13 mouse cellular contexts compared by ENCODE assay signal in the genomic region with DNA sequence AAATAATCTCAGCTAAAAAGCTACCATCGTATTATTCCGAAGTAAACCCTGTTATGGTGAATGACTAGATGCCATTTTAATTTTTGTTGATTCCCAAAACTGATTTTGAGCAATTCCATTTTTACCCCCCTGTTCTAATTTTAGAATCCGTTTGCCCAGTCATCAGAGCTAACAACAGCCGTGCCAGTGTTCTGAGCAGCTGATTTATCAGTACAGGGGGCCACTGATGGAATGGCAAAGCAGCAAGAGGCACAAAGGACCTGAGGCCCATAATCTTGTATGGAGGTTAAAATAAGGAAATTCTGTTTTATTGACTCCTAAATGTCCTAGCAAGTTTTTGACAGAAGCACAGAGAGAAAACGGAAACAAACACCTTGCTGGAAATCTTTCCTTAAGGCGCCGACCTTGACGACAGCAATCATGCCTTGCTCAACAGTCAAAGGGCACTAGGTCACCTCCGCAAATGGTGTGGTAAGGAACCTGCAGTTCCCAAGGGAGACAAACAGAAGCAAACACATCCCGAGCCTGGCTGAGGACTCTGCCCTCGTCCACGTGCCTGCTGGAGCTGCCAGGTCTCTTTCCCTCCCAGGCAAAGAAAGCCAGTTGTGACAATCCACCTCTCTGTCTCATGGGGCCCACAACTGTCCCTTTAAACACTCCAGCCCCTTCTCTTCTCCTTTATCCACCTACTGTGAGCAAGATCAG. TPM values are rescaled to one million over a fixed set of nuclear protein-coding genes. Genes with fewer than 3 reads are reported as not detected.
DNase-seq lines count a peak whose midpoint lies in the region; ATAC-seq and TF ChIP-seq lines count a peak whose summit lies in the region.
"Had no signal": no experiment of that assay in that cellular context is flagged by ENCODE, and none has a peak within 500 bp of the region (broad histone marks: within the 10 kb centered on the region; RNA-seq: fewer than 3 reads in every experiment).

No protein-coding gene starts in this region.

- 31% methylated on average over 12 of the region's 12 CpGs for WGBS in heart, postnatal 0 days

- H3K9me3 ChIP-seq in heart, postnatal 0 days (replicated peaks; ENCODE audit: control insufficient read depth, low read length) = no peaks in the 10 kb centered on the region
- H3K9me3 ChIP-seq: liver, embryonic 13.5 days had no signal

- intact Hi-C loops in left cerebral cortex, postnatal 25 days (cut with DNase I) = no loop called here

- no peak overlapping the region for H3K4me2 ChIP-seq in heart, postnatal 0 days (ENCODE audit: low read depth, low read length)
- H3K4me2 ChIP-seq: liver, embryonic 13.5 days had no signal

- no peak for TF ChIP-seq CTCF in heart, postnatal 0 days (IDR thresholded peaks at IDR 0.05; ENCODE audit: low read depth)

- ATAC-seq in heart, postnatal 0 days (ENCODE audit: insufficient read depth, low read depth) = peak; percentile 82; the same call in 1 of the 2 replicates
- ATAC-seq: hindbrain, embryonic 16.5 days had no signal

- no peak for TF ChIP-seq EP300 in heart, postnatal 0 days (IDR thresholded peaks at IDR 0.05; ENCODE audit: low read depth)

- H3K4me1 ChIP-seq in heart, postnatal 0 days (ENCODE audit: control insufficient read depth, insufficient read depth) = peaks cover 27% of the 10 kb centered on the region
- H3K4me1 ChIP-seq: liver, embryonic 13.5 days had no signal

- H3K27me3 ChIP-seq in heart, postnatal 0 days (ENCODE audit: control insufficient read depth, insufficient read depth, low read length) = no peaks in the 10 kb centered on the region
- H3K27me3 ChIP-seq: liver, embryonic 13.5 days had no signal

- peak overlapping the region; percentile 65 for H3K27ac ChIP-seq in heart, postnatal 0 days (ENCODE audit: low read depth)
- H3K27ac ChIP-seq: liver, embryonic 13.5 days; macrophage had no signal

- no peak overlapping the region for H3K9ac ChIP-seq in heart, postnatal 0 days (replicated peaks; ENCODE audit: low read depth, low read length)
- H3K9ac ChIP-seq: liver, embryonic 13.5 days had no signal

- no peaks in the 10 kb centered on the region for H3K36me3 ChIP-seq in heart, postnatal 0 days (replicated peaks; ENCODE audit: control insufficient read depth, insufficient read depth, low read length)
- H3K36me3 ChIP-seq: liver, embryonic 13.5 days had no signal

- DNase-seq in fat pad, adult 2 months (ENCODE audit: extremely low read depth, low read depth, low spot score) = peak; percentile 37
- DNase-seq in gonadal fat pad, adult 2 months (ENCODE audit: low read depth) = peak; percentile 24
- DNase-seq in heart, postnatal 0 days (ENCODE audit: low spot score) = peak; percentile 58
- peak; percentile 79 for DNase-seq in kidney, postnatal 14 days
- DNase-seq in left cerebral cortex, postnatal 25 days (ENCODE audit: low spot score in 2 of 2) = no peak
- DNase-seq in right cerebral cortex, postnatal 25 days = no peak
- DNase-seq in urinary bladder, postnatal 10 days (ENCODE audit: low spot score) = no peak
- DNase-seq: liver, embryonic 13.5 days; thymus, postnatal 25 days had no signal

- no peak overlapping the region for H3K4me3 ChIP-seq in heart, postnatal 0 days (ENCODE audit: low read depth, low read length)
- H3K4me3 ChIP-seq: erythroblast, embryonic 14.5 days; liver, embryonic 13.5 days had no signal

RNA-seq across cellular contexts. Expression of a gene that starts 9.4 kb away (rescaled TPM):
- polyA plus RNA-seq in gonadal fat pad, adult 2 months (2012; rRNA removed) = 2.3 and 2.5 TPM in 2 replicates
- total RNA-seq in heart, postnatal 0 days (2014; rRNA removed; ENCODE audit: low replicate concordance) = 0.08 and 0.46 TPM in 2 replicates
- polyA plus RNA-seq in heart, postnatal 0 days (2015; fragmentation: Nextera tagmentation; extraction: Ambion mirVana) = 2.8 and 3.2 TPM in 2 replicates
- total RNA-seq in left cerebral cortex, postnatal 25 days (2021) = under 1 TPM; 0.30 to 0.43 TPM
- total RNA-seq: neutrophil, adult 5-6 weeks had no signal
- polyA plus RNA-seq: erythroblast, embryonic 14.5 days; macrophage had no signal

Comparison
In these comparisons a context has a peak if more than half of its experiments do, and no peak if none do; other contexts are left out.
1. DNase-seq: peak in fat pad, adult 2 months (single experiment), gonadal fat pad, adult 2 months (single experiment), heart, postnatal 0 days (single experiment) and kidney, postnatal 14 days (single experiment); none in left cerebral cortex, postnatal 25 days (0 of 2), right cerebral cortex, postnatal 25 days (single experiment) and urinary bladder, postnatal 10 days (single experiment).